Mouse (Mus musculus) bone marrow, adult 2 months (tissue): ENCODE results near the gene Gtf2ird1.

ENCODE experiments used
- CTCF ChIP-seq: fragments of 200-500 bp; IDR thresholded peaks from 2 replicates; pipeline ENCODE4 v1.5.1; 2011; ENCODE audit warnings: low read length, control low read depth; ENCODE audit not compliant: control insufficient read depth, insufficient read depth
- POLR2A ChIP-seq: fragments of 200-500 bp; IDR thresholded peaks from 2 replicates; pipeline ENCODE4 v1.6.1; 2011; ENCODE audit warnings: low read depth, mild to moderate bottlenecking, control low read depth, low read length, borderline replicate concordance; ENCODE audit not compliant: control insufficient read depth

DNA sequence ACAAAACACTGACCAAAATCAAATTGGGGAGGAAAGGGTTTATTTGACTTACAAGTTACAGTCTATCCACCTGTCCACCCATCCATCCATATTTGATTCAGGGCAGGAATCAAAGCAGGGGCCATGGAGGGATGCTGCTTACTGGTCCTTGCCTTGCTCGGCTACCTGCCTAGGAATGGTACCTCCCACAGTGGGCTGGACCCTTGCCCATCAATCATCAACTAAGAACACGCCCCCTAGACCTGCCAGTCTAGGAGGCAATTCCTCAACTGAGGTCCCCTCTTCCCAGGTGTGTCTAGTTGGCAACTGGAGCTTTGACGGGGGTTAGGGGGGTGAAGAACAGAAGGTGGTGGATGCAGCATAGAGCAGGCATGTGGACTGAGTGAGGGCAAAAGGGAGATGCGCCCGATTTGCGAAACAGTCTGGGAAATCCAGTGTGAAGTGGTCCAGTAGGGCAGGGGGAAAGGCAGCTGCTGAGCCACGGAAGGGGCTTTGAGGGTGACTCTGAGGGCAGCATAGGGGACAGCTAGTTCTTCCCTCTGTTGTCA lies 28.7 kb upstream of the Gtf2ird1 start:
- TF ChIP-seq POLR2A: no peak
- TF ChIP-seq CTCF: no peak
